Mouse (Mus musculus) Patski (cell line): ENCODE results near the gene Zfp109. TPM values are rescaled to one million over a fixed set of nuclear protein-coding genes. Genes with fewer than 3 reads are reported as not detected.

ENCODE experiments used
- ATAC-seq: fragments of 100-300 bp; one replicate; pipeline ENCODE4 v1.8.0; 2021
- CTCF ChIA-PET: fragments of 350-600 bp; sonication (Branson Sonifier 250); formaldehyde crosslinking; loops from one replicate; lab custom pipeline; 2022; ENCODE audit warnings: inconsistent platforms; lab: Charles Lee
- POLR2A ChIA-PET: fragments of 350-600 bp; sonication (Branson Sonifier 250); formaldehyde crosslinking; loops from one replicate; lab custom pipeline; 2022; ENCODE audit warnings: antibody characterized with exemption, inconsistent platforms; lab: Charles Lee
- DNase-seq: peaks from one replicate; pipeline ENCODE4 v3.0.0-alpha.2; 2011; ENCODE audit warnings: low read depth, low spot score
- H3K27me3 ChIP-seq: fragments of 371-371 bp; one replicate; pipeline ENCODE4 v1.5.1; 2021
- CTCF ChIP-seq: fragments of 100-300 bp; IDR thresholded peaks from one replicate; pipeline ENCODE4 v1.5.1; 2021
- in situ Hi-C: fragments of 300-500 bp; cut with MboI; formaldehyde crosslinking; loops from 3 replicates; pipeline ENCODE4 v1.11.1; 2018; ENCODE audit warnings: low pct_unique_long_range_greater_than_20kb, mixed read lengths
- polyA plus RNA-seq: library from polyadenylated mRNA; unstranded; gene quantifications from one replicate; pipeline ENCODE4 v1.2.3, GENCODE M21; 2021

Gene Zfp109
- polyA plus RNA-seq, 1 experiment from 2014 or later: 4.2 TPM

- ATAC-seq (peak; percentile 34), DNase-seq (no peak)
- H3K27me3 ChIP-seq: no peaks in the 10 kb centered on the region
- ChIA-PET CTCF (interaction anchor here (1.2 kb wide), 1 partner anchor 15 kb away, joined by 3 read pairs; the partner anchor contains the start of gene Zfp108), POLR2A (interaction anchor here (0.6 to 1.4 kb wide), 4 partner anchors 11 to 35 kb away, joined by 3 to 4 read pairs (median 3); partner anchors contain the start of gene Zfp108)
- TF ChIP-seq CTCF: no peak
- in situ Hi-C loops: no loop called here
These were observed 32.4 kb upstream of the Zfp109 start for GRCm38 (mm10) chr7:24269667-24270287.

DNA sequence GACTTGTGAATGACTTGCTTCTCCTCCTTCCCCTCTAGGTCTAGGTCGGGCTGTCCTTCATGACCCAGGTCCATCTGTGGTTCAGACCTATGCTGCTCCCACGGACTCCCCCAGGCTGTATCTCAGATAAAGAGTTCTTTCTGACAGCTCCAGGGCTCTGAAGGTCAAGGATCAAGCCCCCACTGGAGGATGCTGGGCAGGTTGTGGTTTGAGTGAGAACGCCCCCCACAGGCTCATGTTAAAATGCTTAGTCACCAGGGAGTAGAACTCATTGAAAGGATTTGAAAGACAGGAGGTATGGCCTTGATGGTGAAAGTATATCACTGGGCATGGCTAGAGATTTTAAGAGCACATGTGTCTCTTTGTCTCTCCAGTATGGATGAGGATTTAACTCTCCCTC lies 31.9 kb upstream of the Zfp109 start:
- CTCF ChIA-PET: interaction anchor here (0.9 kb wide), 1 partner anchor 14 kb away, joined by 3 read pairs; no protein-coding TSS in a partner anchor
- in situ Hi-C loops: no loop called here
- TF ChIP-seq CTCF: no peak

GRCm38 (mm10) chr7:24268176-24269155 lies 31.1 kb upstream of the Zfp109 start:
- POLR2A ChIA-PET: no interaction called here

More for the DNA sequence above, 31.9 kb upstream of the Zfp109 start:
- no peak for DNase-seq
- H3K27me3 ChIP-seq: no peaks in the 10 kb centered on the region
- no peak for ATAC-seq
- POLR2A ChIA-PET: interaction anchor here (0.6 kb wide), 1 partner anchor 11 kb away, joined by 3 read pairs; no protein-coding TSS in a partner anchor

DNA sequence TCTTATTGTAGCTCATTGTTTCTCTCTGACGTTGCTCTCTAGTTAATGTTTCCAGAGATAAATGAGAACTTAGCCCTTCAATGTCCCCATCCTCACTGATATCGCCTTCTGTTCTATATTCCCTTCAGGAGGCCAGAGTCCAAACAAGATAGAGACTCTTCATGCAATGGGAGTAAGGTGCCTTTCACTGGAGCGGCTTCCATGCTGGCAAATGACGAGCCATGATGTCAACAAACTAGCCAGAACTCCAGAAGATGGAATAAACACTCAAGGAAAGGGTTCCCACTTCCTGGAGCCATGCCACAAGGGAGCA lies 22.6 kb upstream of the Zfp109 start:
- CTCF ChIA-PET: no interaction called here
- ATAC-seq (no peak), DNase-seq (no peak)
- no peak for TF ChIP-seq CTCF
- POLR2A ChIA-PET: interaction anchor here (0.7 kb wide), 1 partner anchor 52 kb away, joined by 3 read pairs; no protein-coding TSS in a partner anchor
- in situ Hi-C loops: no loop called here
- H3K27me3 ChIP-seq: no peaks in the 10 kb centered on the region

More at GRCm38 (mm10) chr7:24268176-24269155, 31.1 kb upstream of the Zfp109 start:
- DNase-seq (no peak), ATAC-seq (no peak)
- H3K27me3 ChIP-seq: no peaks in the 10 kb centered on the region
- in situ Hi-C loops: no loop called here
- no peak for TF ChIP-seq CTCF
- CTCF ChIA-PET: interaction anchor here (0.9 to 1.1 kb wide), 2 partner anchors 13 to 19 kb away, joined by 3 read pairs; no protein-coding TSS in a partner anchor

- in situ Hi-C loops: no loop called here
- ATAC-seq: no peak
- H3K27me3 ChIP-seq: no peaks in the 10 kb centered on the region
- DNase-seq: no peak
- ChIA-PET CTCF (no interaction called here), POLR2A (interaction anchor here (0.7 kb wide), 1 partner anchor 51 kb away, joined by 3 read pairs; no protein-coding TSS in a partner anchor)
- no peak for TF ChIP-seq CTCF
These were observed 22.1 kb upstream of the Zfp109 start for GRCm38 (mm10) chr7:24259306-24259999.

- ATAC-seq (peak; percentile 95), DNase-seq (peak; percentile 34)
- in situ Hi-C loops: no loop called here
- no peak for TF ChIP-seq CTCF
- ChIA-PET POLR2A (interaction anchor here (0.6 to 0.7 kb wide), 2 partner anchors 15 to 48 kb away, joined by 3 read pairs; no protein-coding TSS in a partner anchor), CTCF (interaction anchor here (0.6 to 1.6 kb wide), 8 partner anchors 9 to 33 kb away, joined by 3 to 5 read pairs (median 3); partner anchors contain the start of gene Zfp93)
- H3K27me3 ChIP-seq: no peaks in the 10 kb centered on the region
These were observed 17.5 kb upstream of the Zfp109 start, which contains the start of gene Zfp108 for GRCm38 (mm10) chr7:24254633-24255474. Gene Zfp108, plus strand, starts transcription at chr7:24254794.

DNA sequence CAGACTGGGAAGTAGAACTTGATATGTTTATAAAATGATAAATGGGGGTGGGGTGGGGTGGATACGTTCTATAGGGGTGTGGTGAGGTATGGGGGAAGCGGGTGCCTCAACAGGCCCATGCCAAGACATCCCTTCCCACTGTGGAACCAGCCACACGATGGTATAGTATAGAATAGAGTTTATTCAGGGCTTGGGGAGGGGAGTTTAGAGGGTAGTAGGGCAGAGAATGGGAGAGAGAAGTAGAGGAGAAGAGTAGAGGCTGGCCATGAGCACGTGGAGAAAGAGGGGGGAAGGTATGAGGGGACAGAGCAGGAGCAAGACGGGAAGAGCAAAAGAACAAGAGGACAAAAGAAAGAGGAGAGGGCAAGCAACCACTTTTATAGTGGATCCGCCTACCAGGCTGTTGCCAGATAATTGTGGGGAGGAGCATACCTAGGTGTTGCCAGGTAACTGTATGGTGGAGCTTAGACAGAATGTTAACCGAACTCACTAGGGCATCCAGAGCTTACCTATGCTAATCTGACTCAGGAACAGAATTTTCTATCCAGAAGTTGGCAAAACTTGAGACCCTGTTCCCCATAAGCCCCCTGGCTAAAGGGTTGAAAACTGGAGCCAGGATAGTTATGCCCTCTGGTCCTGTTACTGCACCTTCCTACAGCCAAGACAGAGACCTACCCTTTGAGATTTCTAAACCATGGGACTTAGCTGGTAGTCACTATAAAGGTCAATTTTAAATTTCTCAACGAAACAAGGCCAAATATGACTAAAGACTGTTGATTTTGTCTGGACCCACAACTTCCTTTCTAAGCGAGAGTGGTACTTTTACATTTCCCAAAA lies 16.6 kb upstream of the Zfp109 start:
- CTCF ChIA-PET: interaction anchor here (0.9 to 1.6 kb wide), 6 partner anchors 13 to 34 kb away, joined by 3 to 5 read pairs (median 3); partner anchors contain the start of gene Zfp93
- peak; percentile 6 for ATAC-seq
- POLR2A ChIA-PET: interaction anchor here (0.7 kb wide), 1 partner anchor 16 kb away, joined by 3 read pairs; no protein-coding TSS in a partner anchor
- no peak for TF ChIP-seq CTCF
- H3K27me3 ChIP-seq: no peaks in the 10 kb centered on the region
- in situ Hi-C loops: no loop called here
- no peak for DNase-seq

DNA sequence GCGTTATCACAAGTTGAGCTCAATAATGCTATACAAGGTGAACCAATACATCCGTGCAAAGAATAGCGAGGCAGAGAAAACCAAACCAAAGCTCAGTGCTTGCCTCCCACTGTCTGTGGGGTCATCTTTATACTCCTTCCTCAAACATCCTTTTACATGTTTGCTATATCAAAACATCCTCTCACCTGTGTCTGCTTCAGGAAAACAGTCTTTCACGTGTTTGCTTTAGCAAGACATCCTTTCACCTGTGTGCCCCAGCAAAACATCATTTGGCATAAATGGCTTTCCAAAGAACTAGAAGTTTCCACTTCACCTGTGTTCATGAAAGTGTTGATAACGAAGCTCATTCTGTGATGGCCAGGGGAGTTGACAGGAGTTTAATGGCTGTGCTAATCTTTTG lies 26.0 kb downstream of the Zfp109 start, which contains the start of gene Zfp111:
Zfp111 (minus strand) TSS at position 101 of the 400 bp plus-strand sequence.
- DNase-seq (no peak), ATAC-seq (no peak)
- peaks cover 14% of the 10 kb centered on the region for H3K27me3 ChIP-seq
- in situ Hi-C loops: no loop called here
- POLR2A ChIA-PET: no interaction called here
- CTCF ChIA-PET: interaction anchor here (0.7 to 0.8 kb wide), 2 partner anchors 10 to 11 kb away, joined by 3 read pairs; no protein-coding TSS in a partner anchor
- no peak for TF ChIP-seq CTCF
